Mouse (Mus musculus): ENCODE data around the gene Ppm1h. TPM values are rescaled to one million over a fixed set of nuclear protein-coding genes. Genes with fewer than 3 reads are reported as not detected.

The Ppm1h gene
- total and polyA plus RNA-seq, 3 experiments = 6.9 to 14.9 TPM; not detected in 1

DNA sequence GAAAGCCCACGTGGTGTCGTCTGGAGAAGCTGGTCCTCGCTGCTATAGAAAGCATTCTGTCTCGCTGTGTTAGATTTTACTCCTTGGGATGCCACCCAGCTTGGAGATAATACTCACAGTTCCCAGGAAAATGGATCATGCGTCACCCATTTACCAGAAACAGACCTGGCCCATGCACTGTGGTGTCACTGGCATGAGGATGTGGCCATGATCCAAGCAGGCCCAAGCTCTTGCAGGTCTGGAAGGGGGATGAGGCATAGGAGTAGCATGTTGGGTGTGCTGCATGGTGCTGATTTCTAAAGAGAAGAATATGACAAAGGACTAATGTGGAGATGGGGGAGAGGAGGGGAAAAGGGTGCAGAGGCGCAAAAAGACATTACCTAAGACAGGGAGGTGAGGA is 141.2 kb downstream of the Ppm1h start:
- Histone ChIP-seq H3K9ac (ENCODE audit: control insufficient read depth, low read depth, low read length, poor library complexity, severe bottlenecking) (no peak overlapping the region), H3K4me3 (ENCODE audit: control insufficient read depth in 1 of 2, insufficient read depth in 1 of 2, low read depth in 2 of 2, low read length in 2 of 2) (no peak overlapping the region), H3K27me3 (ENCODE audit: control insufficient read depth in 1 of 2, insufficient read depth in 2 of 2, low read length in 2 of 2) (no peaks in the 10 kb centered on the region), H3K4me1 (ENCODE audit: control insufficient read depth in 1 of 2, insufficient read depth in 2 of 2, low read length in 2 of 2) (no peaks in the 10 kb centered on the region), H3K27ac (ENCODE audit: control insufficient read depth, low read depth, low read length) (no peak overlapping the region), H3K79me2 (ENCODE audit: control insufficient read depth, insufficient read depth, low read length, poor library complexity) (no peaks in the 10 kb centered on the region), H3K36me3 (ENCODE audit: control insufficient read depth in 1 of 2, insufficient read depth in 2 of 2, low read length in 2 of 2) (no peaks in the 10 kb centered on the region; a peak in 1 of 4 replicates), H3K9me3 (replicated peaks; ENCODE audit: insufficient read depth, low read length) (no peaks in the 10 kb centered on the region)
- TF ChIP-seq MAX (IDR thresholded peaks at IDR 0.05; ENCODE audit: low read length) = no peak
- no peak for TF ChIP-seq GABPA (IDR thresholded peaks at IDR 0.05; ENCODE audit: low read depth, low read length)
- no peak for TF ChIP-seq USF2 (IDR thresholded peaks at IDR 0.05; ENCODE audit: borderline replicate concordance in 1 of 2, insufficient read depth in 1 of 2, low read depth in 1 of 2, low read length in 2 of 2)
- no peak for TF ChIP-seq SIN3A (IDR thresholded peaks at IDR 0.05; ENCODE audit: low read length)
- TF ChIP-seq BHLHE40 (IDR thresholded peaks at IDR 0.05; ENCODE audit: borderline replicate concordance, low read depth, low read length) = no peak
- TF ChIP-seq POLR2AphosphoS5 (IDR thresholded peaks at IDR 0.05; ENCODE audit: borderline replicate concordance, low read depth, low read length) = no peak
- TF ChIP-seq MYC (IDR thresholded peaks at IDR 0.05; ENCODE audit: low read depth, low read length) = no peak
- TF ChIP-seq ZC3H11A (IDR thresholded peaks at IDR 0.05; ENCODE audit: low read depth, low read length) = no peak
- no peak for TF ChIP-seq USF1 (IDR thresholded peaks at IDR 0.05; ENCODE audit: low read depth, low read length)
- no peak for TF ChIP-seq NELFE (IDR thresholded peaks at IDR 0.05; ENCODE audit: low read depth, low read length)
- no peak for TF ChIP-seq MAZ (IDR thresholded peaks at IDR 0.05; ENCODE audit: low read depth, low read length)
- TF ChIP-seq GATA1 (IDR thresholded peaks at IDR 0.05; ENCODE audit: low read depth, low read length) = no peak
- TF ChIP-seq JUND (IDR thresholded peaks at IDR 0.05; ENCODE audit: low read depth, low read length) = no peak
- no peak for TF ChIP-seq E2F4 (IDR thresholded peaks at IDR 0.05; ENCODE audit: borderline replicate concordance, low read depth, low read length)
- no peak for TF ChIP-seq MAFK (IDR thresholded peaks at IDR 0.05; ENCODE audit: borderline replicate concordance, low read depth, low read length)
- DNase-seq (ENCODE audit: low read depth, low spot score) = no peak

DNA sequence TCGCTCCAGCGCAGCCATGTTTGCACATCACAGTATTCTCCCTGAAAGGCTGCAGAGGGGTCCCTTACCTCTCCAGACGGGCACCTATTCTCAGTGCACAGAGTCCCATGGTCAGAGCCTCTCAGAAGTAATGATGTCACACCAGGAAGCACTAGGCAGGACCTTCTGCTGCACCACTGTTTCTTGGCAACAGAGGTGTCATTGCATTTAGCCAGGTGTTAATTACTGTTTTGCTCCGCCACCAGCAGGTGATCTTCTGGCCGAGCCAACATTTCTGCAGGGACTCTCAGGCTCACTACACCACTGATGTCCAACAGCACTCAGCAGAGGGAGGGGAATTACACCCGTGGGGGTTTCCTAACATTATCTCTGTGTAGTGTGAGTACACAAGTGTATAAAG is 143.0 kb downstream of the Ppm1h start:
- Histone ChIP-seq H3K9ac (ENCODE audit: control insufficient read depth, low read depth, low read length, poor library complexity, severe bottlenecking) (no peak overlapping the region), H3K4me3 (ENCODE audit: control insufficient read depth in 1 of 2, insufficient read depth in 1 of 2, low read depth in 2 of 2, low read length in 2 of 2) (no peak overlapping the region), H3K27me3 (ENCODE audit: control insufficient read depth in 1 of 2, insufficient read depth in 2 of 2, low read length in 2 of 2) (no peaks in the 10 kb centered on the region), H3K36me3 (ENCODE audit: control insufficient read depth in 1 of 2, insufficient read depth in 2 of 2, low read length in 2 of 2) (no peaks in the 10 kb centered on the region; a peak in 1 of 4 replicates), H3K4me1 (ENCODE audit: control insufficient read depth in 1 of 2, insufficient read depth in 2 of 2, low read length in 2 of 2) (no peaks in the 10 kb centered on the region), H3K79me2 (ENCODE audit: control insufficient read depth, insufficient read depth, low read length, poor library complexity) (no peaks in the 10 kb centered on the region), H3K27ac (ENCODE audit: control insufficient read depth, low read depth, low read length) (no peak overlapping the region), H3K9me3 (replicated peaks; ENCODE audit: insufficient read depth, low read length) (no peaks in the 10 kb centered on the region)
- no peak for DNase-seq (ENCODE audit: low read depth, low spot score)
- TF ChIP-seq ZKSCAN1 (IDR thresholded peaks at IDR 0.05; ENCODE audit: low read depth, low read length) (no peak), SIN3A (IDR thresholded peaks at IDR 0.05; ENCODE audit: low read length) (no peak), BHLHE40 (IDR thresholded peaks at IDR 0.05; ENCODE audit: borderline replicate concordance, low read depth, low read length) (no peak), MEF2A (IDR thresholded peaks at IDR 0.05; ENCODE audit: extremely low read depth, insufficient replicate concordance, low read depth, low read length, poor library complexity, severe bottlenecking) (no peak), USF2 (IDR thresholded peaks at IDR 0.05; ENCODE audit: borderline replicate concordance in 1 of 2, insufficient read depth in 1 of 2, low read depth in 1 of 2, low read length in 2 of 2) (no peak), POLR2A (IDR thresholded peaks at IDR 0.05; ENCODE audit: control insufficient read depth in 1 of 2, insufficient read depth in 1 of 2, low read depth in 1 of 2, low read length in 2 of 2, poor library complexity in 1 of 2) (no peak), ZC3H11A (IDR thresholded peaks at IDR 0.05; ENCODE audit: low read depth, low read length) (no peak), SMC3 (IDR thresholded peaks at IDR 0.05; ENCODE audit: low read depth, low read length) (no peak), E2F4 (IDR thresholded peaks at IDR 0.05; ENCODE audit: borderline replicate concordance, low read depth, low read length) (no peak), NELFE (IDR thresholded peaks at IDR 0.05; ENCODE audit: low read depth, low read length) (no peak), MAX (IDR thresholded peaks at IDR 0.05; ENCODE audit: low read length) (no peak), ZNF384 (IDR thresholded peaks at IDR 0.05; ENCODE audit: low read depth, low read length) (no peak), GABPA (IDR thresholded peaks at IDR 0.05; ENCODE audit: low read depth, low read length) (no peak), MYB (IDR thresholded peaks at IDR 0.05; ENCODE audit: low read depth, low read length) (no peak), RAD21 (IDR thresholded peaks at IDR 0.05; ENCODE audit: low read depth, low read length) (no peak)
